In the genomic region with DNA sequence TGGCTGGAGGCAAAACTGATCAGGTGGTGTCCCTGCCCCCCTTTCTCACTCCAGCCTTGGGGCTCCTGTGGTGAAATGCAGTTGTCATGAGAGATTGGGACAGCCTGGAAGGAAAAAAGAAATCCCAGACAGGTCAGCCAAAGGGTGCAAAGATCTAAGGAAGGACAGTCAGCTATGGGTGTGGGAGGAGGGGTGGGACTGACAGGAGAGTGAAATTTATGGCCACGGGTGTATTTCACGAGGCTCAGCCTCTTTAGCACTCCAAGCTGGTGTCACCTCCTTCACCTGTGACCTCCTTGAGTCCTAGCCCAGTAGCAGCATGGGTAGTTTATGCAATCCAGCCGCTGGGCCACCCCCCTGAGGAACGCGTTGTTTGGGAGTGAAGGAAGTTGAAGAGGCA, we compare ENCODE assay signal across 10 mouse cellular contexts.
DNase-seq lines count a peak whose midpoint lies in the region; ATAC-seq and TF ChIP-seq lines count a peak whose summit lies in the region.
"Had no signal": no experiment of that assay in that cellular context is flagged by ENCODE, and none has a peak within 500 bp of the region (broad histone marks: within the 10 kb centered on the region; RNA-seq: fewer than 3 reads in every experiment).

No protein-coding gene starts in this region.

- H3K4me2 ChIP-seq in heart, postnatal 0 days (ENCODE audit: low read depth, low read length) = 0 out of 2 replicates have a peak overlapping the region, but pooled peaks have one; percentile 21
- H3K4me2 ChIP-seq in limb, embryonic 15.5 days = no peak overlapping the region

- H3K27ac ChIP-seq in heart, adult 2 months = peak overlapping the region; percentile 78
- H3K27ac ChIP-seq in heart, postnatal 0 days (ENCODE audit: low read depth) = peak overlapping the region; percentile 77
- no peak overlapping the region for H3K27ac ChIP-seq in limb, embryonic 15.5 days

- no peak for TF ChIP-seq CTCF in heart, adult 2 months (IDR thresholded peaks at IDR 0.05)
- no peak for TF ChIP-seq CTCF in heart, postnatal 0 days (IDR thresholded peaks at IDR 0.05; ENCODE audit: low read depth)

- intact Hi-C loops in heart, adult 2 months (cut with DNase I) = no loop called here
- intact Hi-C loops in heart, postnatal 25 days (cut with DNase I) = no loop called here
- intact Hi-C loops in left cerebral cortex, postnatal 36 days (cut with DNase I) = no loop called here

- TF ChIP-seq POLR2A in heart, adult 2 months (IDR thresholded peaks at IDR 0.05; ENCODE audit: insufficient read depth, low read depth, low read length) = no peak

- peaks cover 1% of the 10 kb centered on the region; the same call in 1 of the 2 replicates for H3K79me2 ChIP-seq in heart, adult 2 months (replicated peaks; ENCODE audit: control insufficient read depth, insufficient read depth, low read length)

- peak in 1 of 2 experiments; percentile 37 for DNase-seq in heart, adult 2 months
- DNase-seq in heart, postnatal 25 days (ENCODE audit: low spot score) = no peak
- peak; percentile 72 for DNase-seq in adrenal gland, postnatal 14 days
- DNase-seq in heart, postnatal 0 days (ENCODE audit: low spot score) = no peak
- no peak for DNase-seq in frontal cortex, postnatal 10 days (ENCODE audit: low spot score in 2 of 2)
- DNase-seq in left cerebral cortex, postnatal 36 days (ENCODE audit: low spot score in 2 of 2) = no peak
- DNase-seq in T-cell, adult 2 months (ENCODE audit: low spot score) = no peak
- DNase-seq: cerebellum, adult 8-10 months; forebrain, postnatal 0 days had no signal

- H3K36me3 ChIP-seq in heart, adult 2 months (ENCODE audit: control insufficient read depth, insufficient read depth, low read length) = peaks cover 7% of the 10 kb centered on the region; the same call in 1 of the 2 replicates
- no peaks in the 10 kb centered on the region for H3K36me3 ChIP-seq in heart, postnatal 0 days (replicated peaks; ENCODE audit: control insufficient read depth, insufficient read depth, low read length)
- no peaks in the 10 kb centered on the region for H3K36me3 ChIP-seq in limb, embryonic 15.5 days

- no peak for TF ChIP-seq EP300 in heart, adult 2 months (IDR thresholded peaks at IDR 0.05; ENCODE audit: insufficient read depth, low read depth, low read length)
- no peak for TF ChIP-seq EP300 in heart, postnatal 0 days (IDR thresholded peaks at IDR 0.05; ENCODE audit: low read depth)

- no peaks in the 10 kb centered on the region for H3K9me3 ChIP-seq in heart, postnatal 0 days (replicated peaks; ENCODE audit: control insufficient read depth, low read length)
- H3K9me3 ChIP-seq in limb, embryonic 15.5 days = no peaks in the 10 kb centered on the region

- no peaks in the 10 kb centered on the region for H3K27me3 ChIP-seq in heart, adult 2 months (ENCODE audit: control insufficient read depth, insufficient read depth, low read length)
- no peaks in the 10 kb centered on the region for H3K27me3 ChIP-seq in heart, postnatal 0 days (ENCODE audit: control insufficient read depth, insufficient read depth, low read length)
- no peaks in the 10 kb centered on the region for H3K27me3 ChIP-seq in limb, embryonic 15.5 days

- ATAC-seq in heart, postnatal 0 days (ENCODE audit: insufficient read depth, low read depth) = no peak
- ATAC-seq in limb, embryonic 15.5 days (ENCODE audit: insufficient number of reproducible peaks, low FRiP score, low TSS enrichment, low read depth) = peak; percentile 25; the same call in 1 of the 2 replicates
- ATAC-seq: forebrain, postnatal 0 days had no signal

- no peak overlapping the region for H3K4me3 ChIP-seq in heart, adult 2 months
- no peak overlapping the region for H3K4me3 ChIP-seq in heart, postnatal 0 days (ENCODE audit: low read depth, low read length)
- no peak overlapping the region for H3K4me3 ChIP-seq in limb, embryonic 15.5 days

- H3K4me1 ChIP-seq in heart, adult 2 months (ENCODE audit: control insufficient read depth, insufficient read depth, low read length) = peaks cover 7% of the 10 kb centered on the region
- peaks cover 62% of the 10 kb centered on the region for H3K4me1 ChIP-seq in heart, postnatal 0 days (ENCODE audit: control insufficient read depth, insufficient read depth)
- H3K4me1 ChIP-seq in limb, embryonic 15.5 days = peaks cover 7% of the 10 kb centered on the region

- 43% methylated on average over 5 of the region's 5 CpGs for WGBS in heart, adult 2 months
- 30% methylated on average over 5 of the region's 5 CpGs for WGBS in heart, postnatal 0 days
- WGBS in limb, embryonic 15.5 days = 14% methylated on average over 5 of the region's 5 CpGs

- H3K9ac ChIP-seq in heart, adult 2 months (ENCODE audit: low read depth, low read length) = no peak overlapping the region
- no peak overlapping the region for H3K9ac ChIP-seq in heart, postnatal 0 days (replicated peaks; ENCODE audit: low read depth, low read length)
- H3K9ac ChIP-seq in limb, embryonic 15.5 days = no peak overlapping the region
- H3K9ac ChIP-seq: forebrain, postnatal 0 days had no signal
